Comparison of ENCODE assay signal across 24 mouse cellular contexts in genomic region chr16:41242841-41243240, GRCm38 (mm10).
DNase-seq lines count a peak whose midpoint lies in the region; ATAC-seq and TF ChIP-seq lines count a peak whose summit lies in the region.
"Had no signal": no experiment of that assay in that cellular context is flagged by ENCODE, and none has a peak within 500 bp of the region (broad histone marks: within the 10 kb centered on the region; RNA-seq: fewer than 3 reads in every experiment).

No protein-coding gene starts in this region.

- H3K4me2 ChIP-seq in liver, embryonic 14.5 days (ENCODE audit: low read depth), result no peak overlapping the region
- no peak overlapping the region for H3K4me2 ChIP-seq in kidney, embryonic 15.5 days
- H3K4me2 ChIP-seq: embryonic facial prominence, embryonic 15.5 days; forebrain, embryonic 15.5 days; heart, embryonic 13.5 days; hindbrain, embryonic 13.5 days; limb, embryonic 12.5 days; midbrain, embryonic 11.5 days; neural tube, embryonic 15.5 days had no signal

- no peak for TF ChIP-seq CTCF in heart, adult 2 months (IDR thresholded peaks at IDR 0.05)
- no peak for TF ChIP-seq CTCF in liver, embryonic 14.5 days (IDR thresholded peaks at IDR 0.05; ENCODE audit: low read depth)

- no peak overlapping the region for H3K4me3 ChIP-seq in heart, adult 2 months
- H3K4me3 ChIP-seq in liver, embryonic 14.5 days (ENCODE audit: insufficient read depth in 1 of 2, low read depth in 2 of 2, low read length in 2 of 2), result no peak overlapping the region
- no peak overlapping the region for H3K4me3 ChIP-seq in kidney, embryonic 15.5 days (replicated peaks)
- H3K4me3 ChIP-seq: embryonic facial prominence, embryonic 15.5 days; forebrain, embryonic 15.5 days; heart, embryonic 13.5 days; hindbrain, embryonic 13.5 days; limb, embryonic 12.5 days; neural tube, embryonic 15.5 days had no signal

- H3K4me1 ChIP-seq in heart, adult 2 months (ENCODE audit: control insufficient read depth, insufficient read depth, low read length), result no peaks in the 10 kb centered on the region
- H3K4me1 ChIP-seq in liver, embryonic 14.5 days (replicated peaks; ENCODE audit: control insufficient read depth in 2 of 2, insufficient read depth in 2 of 2, low read length in 1 of 2), result no peaks in the 10 kb centered on the region
- no peaks in the 10 kb centered on the region for H3K4me1 ChIP-seq in kidney, embryonic 15.5 days
- H3K4me1 ChIP-seq: embryonic facial prominence, embryonic 15.5 days; forebrain, embryonic 15.5 days; heart, embryonic 13.5 days; hindbrain, embryonic 13.5 days; limb, embryonic 12.5 days; neural tube, embryonic 15.5 days had no signal

- H3K9ac ChIP-seq in heart, adult 2 months (ENCODE audit: low read depth, low read length), result no peak overlapping the region
- H3K9ac ChIP-seq in liver, embryonic 14.5 days (replicated peaks), result no peak overlapping the region
- no peak overlapping the region for H3K9ac ChIP-seq in kidney, embryonic 15.5 days
- H3K9ac ChIP-seq: embryonic facial prominence, embryonic 15.5 days; forebrain, embryonic 15.5 days; heart, embryonic 13.5 days; hindbrain, embryonic 13.5 days; limb, embryonic 12.5 days; neural tube, embryonic 15.5 days had no signal

- peak; percentile 5 to 15 for DNase-seq in heart, postnatal 10 days
- no peak for DNase-seq in heart, adult 2 months
- peak; percentile 19 for DNase-seq in liver
- DNase-seq in liver, embryonic 14.5 days (ENCODE audit: low read depth in 3 of 3, low spot score in 3 of 3), result peak in 1 of 3 experiments; percentile 7
- DNase-seq in lung, postnatal 10 days, result peak; percentile 55
- no peak for DNase-seq in frontal cortex, postnatal 25 days (ENCODE audit: low spot score in 2 of 2)
- DNase-seq in right cerebral cortex, postnatal 25 days, result no peak
- DNase-seq: cerebellum, adult 9-10 months; gastrocnemius, postnatal 14 days; heart, adult 18-20 months; kidney, adult 11 months; right cerebral cortex, adult 18-20 months had no signal

- no peaks in the 10 kb centered on the region for H3K9me3 ChIP-seq in liver, embryonic 14.5 days (ENCODE audit: control insufficient read depth, low read length)
- H3K9me3 ChIP-seq in kidney, embryonic 15.5 days (replicated peaks), result no peaks in the 10 kb centered on the region
- H3K9me3 ChIP-seq: embryonic facial prominence, embryonic 15.5 days; forebrain, embryonic 15.5 days; G1E; heart, embryonic 13.5 days; hindbrain, embryonic 13.5 days; limb, embryonic 12.5 days; neural tube, embryonic 15.5 days had no signal

- intact Hi-C loops in heart, postnatal 10 days (cut with DNase I), result loop anchor here (5.0 to 10.0 kb wide), 2 partner anchors 598 to 776 kb away; no protein-coding TSS in a partner anchor
- intact Hi-C loops in heart, adult 2 months (cut with DNase I), result no loop called here

- peak; percentile 80 for ATAC-seq in liver, embryonic 14.5 days (ENCODE audit: insufficient read depth)
- no peak for ATAC-seq in kidney, embryonic 15.5 days (replicated peaks; ENCODE audit: low FRiP score)
- ATAC-seq: forebrain, embryonic 15.5 days; Patski had no signal

- no peaks in the 10 kb centered on the region for H3K36me3 ChIP-seq in heart, adult 2 months (ENCODE audit: control insufficient read depth, insufficient read depth, low read length)
- H3K36me3 ChIP-seq in liver, embryonic 14.5 days (replicated peaks; ENCODE audit: control insufficient read depth, insufficient read depth, low read depth), result no peaks in the 10 kb centered on the region
- H3K36me3 ChIP-seq in kidney, embryonic 15.5 days, result no peaks in the 10 kb centered on the region
- H3K36me3 ChIP-seq: embryonic facial prominence, embryonic 15.5 days; forebrain, embryonic 15.5 days; G1E; heart, embryonic 13.5 days; hindbrain, embryonic 13.5 days; limb, embryonic 12.5 days; neural tube, embryonic 15.5 days had no signal

- no peak for TF ChIP-seq EP300 in heart, adult 2 months (IDR thresholded peaks at IDR 0.05; ENCODE audit: insufficient read depth, low read depth, low read length)
- TF ChIP-seq EP300 in liver, embryonic 14.5 days (IDR thresholded peaks at IDR 0.05; ENCODE audit: low read depth), result no peak

- TF ChIP-seq POLR2A in heart, adult 2 months (IDR thresholded peaks at IDR 0.05; ENCODE audit: insufficient read depth, low read depth, low read length), result no peak

- no peaks in the 10 kb centered on the region for H3K27me3 ChIP-seq in heart, adult 2 months (ENCODE audit: control insufficient read depth, insufficient read depth, low read length)
- H3K27me3 ChIP-seq in liver, embryonic 14.5 days (ENCODE audit: control insufficient read depth, insufficient read depth, low read length), result no peaks in the 10 kb centered on the region
- no peaks in the 10 kb centered on the region for H3K27me3 ChIP-seq in kidney, embryonic 15.5 days
- H3K27me3 ChIP-seq: CH12.LX; embryonic facial prominence, embryonic 15.5 days; forebrain, embryonic 15.5 days; heart, embryonic 13.5 days; hindbrain, embryonic 13.5 days; limb, embryonic 12.5 days; neural tube, embryonic 15.5 days had no signal

- 60% methylated on average over 4 of the region's 4 CpGs for whole genome bisulfite sequencing in heart, adult 2 months
- 40% methylated on average over 4 of the region's 4 CpGs for WGBS in liver, embryonic 14.5 days (ENCODE audit: insufficient replicate concordance)
- 66% methylated on average over 4 of the region's 4 CpGs for WGBS in kidney, embryonic 15.5 days

- no peak overlapping the region for H3K27ac ChIP-seq in heart, adult 2 months
- no peak overlapping the region for H3K27ac ChIP-seq in liver, embryonic 14.5 days
- H3K27ac ChIP-seq in kidney, embryonic 15.5 days, result no peak overlapping the region
- H3K27ac ChIP-seq: embryonic facial prominence, embryonic 15.5 days; forebrain, embryonic 15.5 days; heart, embryonic 13.5 days; hindbrain, embryonic 13.5 days; kidney, postnatal 0 days; limb, embryonic 12.5 days; neural tube, embryonic 15.5 days had no signal

- no peaks in the 10 kb centered on the region for H3K79me2 ChIP-seq in heart, adult 2 months (replicated peaks; ENCODE audit: control insufficient read depth, insufficient read depth, low read length)

Comparison
In these comparisons a context has a peak if more than half of its experiments do, and no peak if none do; other contexts are left out.
1. DNase-seq: peak in heart, postnatal 10 days (2 of 2), liver (single experiment) and lung, postnatal 10 days (single experiment); none in heart, adult 2 months (0 of 2), frontal cortex, postnatal 25 days (0 of 2) and right cerebral cortex, postnatal 25 days (single experiment).